Mouse (Mus musculus): ENCODE measurements around the gene P4ha2.
A peak's percentile ranks its signal among the peaks of the same experiment; 100 is the strongest.
"Not testable (repeated sequence)": the region's sequence is repeated elsewhere in the genome, so short reads cannot be mapped to it uniquely, and the experiment has no call there.

Gene P4ha2

GRCm38 (mm10) chr11:54140159-54140558 is 40.3 kb downstream of the P4ha2 start:
- not testable (repeated sequence) for DNase-seq (ENCODE audit: low read depth, low spot score)

- DNase-seq (ENCODE audit: low read depth, low spot score), result no peak
These were observed 41.5 kb downstream of the P4ha2 start for GRCm38 (mm10) chr11:54141200-54141971.

- peak; percentile 18 for DNase-seq (ENCODE audit: low read depth, low spot score)
These were observed 45.0 kb downstream of the P4ha2 start for GRCm38 (mm10) chr11:54144886-54145285.

- no peak for DNase-seq (ENCODE audit: low read depth, low spot score)
These were observed 46.1 kb downstream of the P4ha2 start for GRCm38 (mm10) chr11:54145990-54146389.

- DNase-seq (ENCODE audit: low read depth, low spot score), result no peak
These were observed 50.0 kb downstream of the P4ha2 start for GRCm38 (mm10) chr11:54149791-54150465.

- DNase-seq (ENCODE audit: low read depth, low spot score), result no peak
These were observed 51.2 kb downstream of the P4ha2 start for GRCm38 (mm10) chr11:54151141-54151540.

- DNase-seq (ENCODE audit: low read depth, low spot score), result no peak
These were observed 53.1 kb downstream of the P4ha2 start for GRCm38 (mm10) chr11:54152957-54153356.

- DNase-seq (ENCODE audit: low read depth, low spot score), result no peak
These were observed 56.0 kb downstream of the P4ha2 start for GRCm38 (mm10) chr11:54155864-54156263.

GRCm38 (mm10) chr11:54156504-54156903 is 56.6 kb downstream of the P4ha2 start:
- no peak for DNase-seq (ENCODE audit: low read depth, low spot score)

- no peak for DNase-seq (ENCODE audit: low read depth, low spot score)
These were observed 57.7 kb downstream of the P4ha2 start for GRCm38 (mm10) chr11:54157586-54157985.

GRCm38 (mm10) chr11:54160435-54160834 is 60.5 kb downstream of the P4ha2 start:
- no peak for DNase-seq (ENCODE audit: low read depth, low spot score)

GRCm38 (mm10) chr11:54160920-54161319 is 61.0 kb downstream of the P4ha2 start:
- no peak for DNase-seq (ENCODE audit: low read depth, low spot score)

GRCm38 (mm10) chr11:54161514-54161913 is 61.6 kb downstream of the P4ha2 start:
- DNase-seq (ENCODE audit: low read depth, low spot score), result no peak

GRCm38 (mm10) chr11:54162968-54163367 is 63.1 kb downstream of the P4ha2 start:
- no peak for DNase-seq (ENCODE audit: low read depth, low spot score)

- no peak for DNase-seq (ENCODE audit: low read depth, low spot score)
These were observed 69.8 kb downstream of the P4ha2 start for GRCm38 (mm10) chr11:54169432-54170295.

GRCm38 (mm10) chr11:54171175-54171574 is 71.3 kb downstream of the P4ha2 start:
- no peak for DNase-seq (ENCODE audit: low read depth, low spot score)

- no peak for DNase-seq (ENCODE audit: low read depth, low spot score)
These were observed 74.3 kb downstream of the P4ha2 start for GRCm38 (mm10) chr11:54174226-54174625.

- no peak for DNase-seq (ENCODE audit: low read depth, low spot score)
These were observed 75.0 kb downstream of the P4ha2 start for GRCm38 (mm10) chr11:54174877-54175276.
